Mouse (Mus musculus) ovary, postnatal 14 days (tissue): ENCODE results near the gene Frem2.

Experiments
- DNase-seq: peaks from one replicate; pipeline ENCODE4 v3.0.0; 2022; ENCODE audit warnings: low spot score

The Frem2 gene

DNA sequence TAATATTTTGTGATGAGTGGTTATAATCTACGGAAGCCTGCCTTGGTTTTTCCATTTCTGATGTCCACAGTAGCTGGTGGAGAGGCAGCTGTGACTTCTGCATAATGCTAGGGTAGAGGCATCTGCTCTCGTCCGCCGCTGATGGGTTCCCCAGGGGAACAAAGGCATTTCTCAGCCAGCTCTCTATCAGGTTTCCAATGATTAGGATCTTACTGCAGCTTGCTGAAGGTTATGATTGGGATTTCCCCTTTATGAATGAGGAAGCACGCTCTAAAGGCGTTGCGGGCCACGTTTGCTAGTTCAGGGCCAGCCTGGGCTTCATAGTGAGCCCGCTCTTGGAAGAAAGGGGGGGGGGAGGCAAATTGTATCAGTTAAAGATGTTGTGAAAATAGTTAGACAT is 190.7 kb downstream of the Frem2 start:
- no peak for DNase-seq

DNA sequence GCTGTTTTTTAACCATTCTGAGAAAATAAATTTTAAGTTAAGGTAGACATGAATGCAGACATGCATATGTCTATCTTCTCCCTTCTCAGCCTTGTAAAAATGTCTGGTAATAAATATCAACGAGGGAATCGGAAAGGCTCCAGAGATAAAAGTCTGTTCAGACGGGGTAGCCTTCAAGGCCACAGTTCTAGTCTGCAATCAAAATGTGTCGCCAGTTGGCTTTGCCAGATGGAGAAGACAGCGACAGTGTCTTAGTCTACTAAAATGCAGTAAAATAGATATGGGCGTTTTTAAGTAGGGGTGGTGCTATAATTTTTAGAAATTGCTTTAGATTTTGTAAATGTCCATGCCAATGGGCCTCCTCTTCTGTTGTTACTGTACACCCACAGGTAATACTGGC is 191.8 kb downstream of the Frem2 start:
- DNase-seq: no peak

DNA sequence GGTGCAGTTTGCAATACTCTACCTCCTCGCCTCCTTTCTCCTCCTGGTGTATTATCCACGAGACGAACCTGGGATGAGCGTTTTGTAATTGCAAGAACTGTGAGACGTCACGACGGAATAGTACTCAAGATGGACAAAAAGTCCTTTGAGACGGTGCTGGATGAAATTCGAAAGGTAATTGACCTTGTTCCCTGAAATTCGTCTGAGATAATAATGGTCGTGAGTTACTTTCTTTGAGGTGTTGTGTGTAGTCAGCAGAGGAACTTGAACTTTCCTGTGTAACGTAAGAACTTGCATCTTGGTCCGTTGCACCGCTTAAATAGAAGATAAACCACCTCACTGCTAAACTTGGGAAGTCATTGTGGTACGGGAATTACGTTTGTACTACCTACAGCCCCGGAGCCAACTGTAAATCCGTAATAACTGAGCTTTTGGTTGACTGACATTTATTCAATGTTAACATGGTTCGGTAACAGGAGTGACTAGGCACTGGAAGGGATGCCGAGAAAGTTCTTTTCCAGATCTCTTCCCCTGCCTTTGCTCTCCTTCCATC is 192.9 kb downstream of the Frem2 start:
- DNase-seq: no peak
